Mouse (Mus musculus) hindbrain, embryonic 12.5 days (tissue): ENCODE results near the gene Olfr1412. TPM values are rescaled to one million over a fixed set of nuclear protein-coding genes. Genes with fewer than 3 reads are reported as not detected.

Experiments
- ATAC-seq: fragments of 200-750 bp; cut with Nextera tagmentation; 2 replicates; pipeline ENCODE4 v1.8.0; 2017; ENCODE audit warnings: moderate TSS enrichment; ENCODE audit not compliant: low FRiP score
- H3K27ac ChIP-seq: fragments of 300-500 bp; sonication (generic); 2 replicates; pipeline ENCODE4 v1.5.1; 2016; ENCODE audit warnings: mild to moderate bottlenecking
- H3K27me3 ChIP-seq: fragments of 300-500 bp; sonication (generic); 2 replicates; pipeline ENCODE4 v1.6.1; 2016; ENCODE audit warnings: mild to moderate bottlenecking
- H3K36me3 ChIP-seq: fragments of 300-500 bp; sonication (generic); 2 replicates; pipeline ENCODE4 v1.6.1; 2016; ENCODE audit warnings: mild to moderate bottlenecking
- H3K4me1 ChIP-seq: fragments of 300-500 bp; sonication (generic); 2 replicates; pipeline ENCODE4 v1.6.1; 2016
- H3K4me2 ChIP-seq: fragments of 300-500 bp; sonication (generic); replicated peaks from 2 replicates; pipeline ENCODE4 v1.6.1; 2016; ENCODE audit warnings: mild to moderate bottlenecking
- H3K4me3 ChIP-seq: fragments of 300-500 bp; sonication (generic); 2 replicates; pipeline ENCODE4 v1.5.1; 2016; ENCODE audit warnings: mild to moderate bottlenecking
- H3K9ac ChIP-seq: fragments of 300-500 bp; sonication (generic); 2 replicates; pipeline ENCODE4 v1.6.1; 2016; ENCODE audit warnings: mild to moderate bottlenecking, moderate library complexity
- H3K9me3 ChIP-seq: fragments of 300-500 bp; sonication (generic); replicated peaks from 2 replicates; pipeline ENCODE4 v1.6.1; 2016; ENCODE audit warnings: mild to moderate bottlenecking
- WGBS: fragments of 180-500 bp; shearing (Covaris S2); methylation state at CpG from one replicate; pipeline ENCODE4 v1.1.7; 2016; 5-methylcytosine and 5-hydroxymethylcytosine counted together
- polyA plus RNA-seq: library from polyadenylated mRNA; unstranded; fragments of >200 nt; fragmentation: Nextera tagmentation; extraction: Ambion mirVana; gene quantifications from 2 replicates; pipeline ENCODE4 v1.2.1, GENCODE M21; 2016

The Olfr1412 gene
- polyA plus RNA-seq, 1 experiment from 2014 or later = not detected

DNA sequence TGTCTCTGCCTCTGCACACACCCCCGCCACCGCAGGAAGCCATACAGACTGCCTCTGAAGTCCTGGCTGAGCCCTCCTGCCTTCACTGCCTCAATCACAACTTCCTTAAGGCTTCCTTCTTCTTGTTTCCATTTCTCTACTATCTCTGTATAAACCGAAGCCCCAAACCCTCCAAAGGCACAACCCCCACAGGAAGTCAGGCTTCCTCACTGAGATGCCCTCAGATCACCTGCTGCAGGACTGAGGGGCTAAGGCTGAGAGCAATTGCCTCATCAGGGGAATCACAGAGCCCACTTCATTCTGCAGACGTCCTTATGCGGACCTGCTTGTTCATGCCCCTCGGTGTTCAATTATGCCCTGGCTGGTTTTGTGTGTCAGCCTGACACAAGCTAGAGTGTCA is 54.8 kb downstream of the Olfr1412 start:
- 89% methylated on average over 6 of the region's 6 CpGs for WGBS
- no peak overlapping the region for H3K27ac ChIP-seq
- H3K9ac ChIP-seq = peak overlapping the region; percentile 94; the same call in 1 of the 2 replicates
- H3K9me3 ChIP-seq = no peaks in the 10 kb centered on the region
- H3K4me1 ChIP-seq = peaks cover 25% of the 10 kb centered on the region
- H3K4me2 ChIP-seq = peak overlapping the region; percentile 99
- no peaks in the 10 kb centered on the region for H3K27me3 ChIP-seq
- no peak for ATAC-seq
- H3K4me3 ChIP-seq = peak overlapping the region; percentile 89; the same call in 1 of the 2 replicates
- H3K36me3 ChIP-seq = peaks cover 36% of the 10 kb centered on the region

Other genes starting within 250 kb of the Olfr1412 start
- gene Ndufa10, start 111.9 kb upstream of the Olfr1412 start, polyA plus RNA-seq = 211 and 248 TPM in 2 replicates
- not detected in 2 replicates for gene Olfr1416, start 100.7 kb upstream of the Olfr1412 start, polyA plus RNA-seq
- not detected in 2 replicates for gene Olfr1415, start 89.7 kb upstream of the Olfr1412 start, polyA plus RNA-seq
- not detected in 2 replicates for gene Olfr1414, start 67.1 kb upstream of the Olfr1412 start, polyA plus RNA-seq
- not detected in 2 replicates for gene Olfr1413, start 14.5 kb upstream of the Olfr1412 start, polyA plus RNA-seq
- not detected in 2 replicates for gene Olfr1411, start 8.6 kb downstream of the Olfr1412 start, polyA plus RNA-seq
- not detected in 2 replicates for gene Olfr1410, start 20.0 kb downstream of the Olfr1412 start, polyA plus RNA-seq
- not detected in 2 replicates for gene Olfr12, start 32.0 kb downstream of the Olfr1412 start, polyA plus RNA-seq
- gene Cops9, start 56.2 kb downstream of the Olfr1412 start, polyA plus RNA-seq = 333 and 394 TPM in 2 replicates
- not detected in 2 replicates for gene Otos, start 63.1 kb downstream of the Olfr1412 start, polyA plus RNA-seq
- 79.8 and 80.2 TPM in 2 replicates for gene Gpc1, start 245.9 kb downstream of the Olfr1412 start, polyA plus RNA-seq